Mouse (Mus musculus) fibroblast of lung, adult 2 months (primary cell): ENCODE results near the gene Gm8229.
"Not testable (repeated sequence)": the region's sequence is repeated elsewhere in the genome, so short reads cannot be mapped to it uniquely, and the experiment has no call there.

Source experiments
- DNase-seq: peaks from one replicate; pipeline ENCODE4 v3.0.0-alpha.2; 2011; ENCODE audit warnings: low read depth

Gm8229 gene

GRCm38 (mm10) chr14:44365057-44365456 is at the start of gene Gm8229:
Gene Gm8229, plus strand, starts transcription at chr14:44365357.
- DNase-seq = not testable (repeated sequence)

- not testable (repeated sequence) for DNase-seq
Observed at GRCm38 (mm10) chr14:44338484-44338883, 26.7 kb upstream of the Gm8229 start, which contains the start of gene Gm5930. Gene Gm5930, minus strand, starts transcription at chr14:44338584.

GRCm38 (mm10) chr14:44361416-44361815 is 3.7 kb upstream of the Gm8229 start:
- DNase-seq = not testable (repeated sequence)

- not testable (repeated sequence) for DNase-seq
Observed at GRCm38 (mm10) chr14:44362301-44362700, 2.9 kb upstream of the Gm8229 start.

GRCm38 (mm10) chr14:44384233-44384632 is 19.1 kb downstream of the Gm8229 start:
- not testable (repeated sequence) for DNase-seq

GRCm38 (mm10) chr14:44410588-44410987 is 45.4 kb downstream of the Gm8229 start, which contains the start of gene Gm3371:
Gene Gm3371, minus strand, starts transcription at chr14:44410688.
- DNase-seq = not testable (repeated sequence)
